Comparison of ENCODE assay signal across 8 mouse cellular contexts in genomic region chr1:171263185-171263611, GRCm38 (mm10). TPM values are rescaled to one million over a fixed set of nuclear protein-coding genes. Genes with fewer than 3 reads are reported as not detected.
DNase-seq lines count a peak whose midpoint lies in the region; ATAC-seq and TF ChIP-seq lines count a peak whose summit lies in the region.

No protein-coding gene starts in this region.

- DNase-seq in gastrocnemius, adult 2 months: peak; percentile 27
- DNase-seq in gastrocnemius, postnatal 25 days: no peak
- peak; percentile 59 for DNase-seq in embryo, embryonic 11 days
- DNase-seq in heart, postnatal 4 days: peak; percentile 73
- peak; percentile 89 for DNase-seq in limb, embryonic 14.5 days (ENCODE audit: low spot score)
- no peak for DNase-seq in B cell, adult 2 months

- peaks cover 17% of the 10 kb centered on the region for H3K4me1 ChIP-seq in limb, embryonic 14.5 days (ENCODE audit: control insufficient read depth, insufficient read depth, low read length)
- peaks cover 17% of the 10 kb centered on the region for H3K4me1 ChIP-seq in neural tube, embryonic 15.5 days

- intact Hi-C loops in gastrocnemius, adult 2 months (cut with DNase I): loop anchor here (5.0 kb wide), 1 partner anchor 101 kb away; no protein-coding TSS in a partner anchor

- WGBS in limb, embryonic 14.5 days: 0% methylated on average over 2 of the region's 2 CpGs
- WGBS in neural tube, embryonic 15.5 days: 0% methylated on average over 2 of the region's 2 CpGs

- H3K27ac ChIP-seq in gastrocnemius, adult 2 months: peak overlapping the region; percentile 84
- H3K27ac ChIP-seq in limb, embryonic 14.5 days (replicated peaks; ENCODE audit: low read depth, low read length): peak overlapping the region; percentile 52
- H3K27ac ChIP-seq in neural tube, embryonic 15.5 days (replicated peaks): peak overlapping the region; percentile 85

- TF ChIP-seq CTCF in gastrocnemius, adult 2 months (IDR thresholded peaks at IDR 0.05): no peak

- H3K9ac ChIP-seq in limb, embryonic 14.5 days (ENCODE audit: low read depth, low read length, severe bottlenecking): peak overlapping the region; percentile 41; the same call in 1 of the 2 replicates
- H3K9ac ChIP-seq in neural tube, embryonic 15.5 days (replicated peaks): no peak overlapping the region

- no peaks in the 10 kb centered on the region for H3K27me3 ChIP-seq in limb, embryonic 14.5 days (ENCODE audit: control insufficient read depth, insufficient read depth, low read length)
- 0 out of 2 replicates have a peak, but pooled peaks cover 2% of the 10 kb centered on the region for H3K27me3 ChIP-seq in neural tube, embryonic 15.5 days (replicated peaks)

- no peaks in the 10 kb centered on the region for H3K9me3 ChIP-seq in limb, embryonic 14.5 days (ENCODE audit: control insufficient read depth, low read length)
- H3K9me3 ChIP-seq in neural tube, embryonic 15.5 days (replicated peaks): no peaks in the 10 kb centered on the region

- ATAC-seq in limb, embryonic 14.5 days (ENCODE audit: low FRiP score, low read depth): peak; percentile 92
- ATAC-seq in neural tube, embryonic 15.5 days (ENCODE audit: low FRiP score): peak; percentile 94
- no peak for ATAC-seq in granulocyte monocyte progenitor cell, adult 5-6 weeks (replicated peaks; ENCODE audit: poor library complexity, severe bottlenecking)

- no peak for TF ChIP-seq POLR2A in limb, embryonic 14.5 days (IDR thresholded peaks at IDR 0.05; ENCODE audit: borderline replicate concordance, extremely low read depth, insufficient read depth, insufficient read length)

- peak overlapping the region; percentile 49 for H3K4me2 ChIP-seq in limb, embryonic 14.5 days (replicated peaks; ENCODE audit: low read depth, low read length, severe bottlenecking)
- H3K4me2 ChIP-seq in neural tube, embryonic 15.5 days: peak overlapping the region; percentile 61

- H3K4me3 ChIP-seq in gastrocnemius, adult 2 months: peak overlapping the region; percentile 57; the same call in 1 of the 2 replicates
- H3K4me3 ChIP-seq in limb, embryonic 14.5 days (replicated peaks; ENCODE audit: low read length): no peak overlapping the region; the same call in 1 of the 2 replicates
- peak overlapping the region; percentile 32 for H3K4me3 ChIP-seq in neural tube, embryonic 15.5 days (replicated peaks)

- peaks cover 15% of the 10 kb centered on the region for H3K36me3 ChIP-seq in limb, embryonic 14.5 days (ENCODE audit: control insufficient read depth, insufficient read depth, low read length)
- H3K36me3 ChIP-seq in neural tube, embryonic 15.5 days: no peaks in the 10 kb centered on the region

RNA-seq across cellular contexts. Expression of gene B4galt3, which starts 6.9 kb away (rescaled TPM):
- total RNA-seq in gastrocnemius, adult 2 months (2021): 10 to 100 TPM; 12.1 to 12.5 TPM
- total RNA-seq in gastrocnemius, postnatal 25 days (2021): 1 to 10 TPM; 8.6 to 9.8 TPM
- 10 to 100 TPM; 26.7 to 29.9 TPM for total RNA-seq in heart, postnatal 4 days (2021)
- polyA plus RNA-seq in limb, embryonic 14.5 days (2012; rRNA removed): 87.2 and 111 TPM in 2 replicates
- 68.7 and 72.5 TPM in 2 replicates for polyA plus RNA-seq in limb, embryonic 14.5 days (2014; fragmentation: Nextera tagmentation; extraction: Ambion mirVana)
- polyA plus RNA-seq in neural tube, embryonic 15.5 days (2015; fragmentation: Nextera tagmentation; extraction: Ambion mirVana): 90.6 and 97.6 TPM in 2 replicates
- total RNA-seq in granulocyte monocyte progenitor cell, adult 5-6 weeks (2014; fragmentation: Nextera tagmentation): 24.7 and 25.6 TPM in 2 replicates
- 14.7 and 19.0 TPM in 2 replicates for total RNA-seq in granulocyte monocyte progenitor cell, adult 5-6 weeks (2017)

RNA-seq across cellular contexts. Expression of gene Ndufs2, which starts 12.0 kb away (rescaled TPM):
- 1,000 to 10,000 TPM; 1,014 to 1,063 TPM for total RNA-seq in gastrocnemius, adult 2 months (2021)
- total RNA-seq in gastrocnemius, postnatal 25 days (2021): 1,000 to 10,000 TPM in 1 of 2 experiments, 100 to 1,000 TPM in 1; 872 to 1,009 TPM
- 100 to 1,000 TPM; 862 to 916 TPM for total RNA-seq in heart, postnatal 4 days (2021)
- 148 and 151 TPM in 2 replicates for polyA plus RNA-seq in limb, embryonic 14.5 days (2012; rRNA removed)
- 216 and 234 TPM in 2 replicates for polyA plus RNA-seq in limb, embryonic 14.5 days (2014; fragmentation: Nextera tagmentation; extraction: Ambion mirVana)
- 237 and 260 TPM in 2 replicates for polyA plus RNA-seq in neural tube, embryonic 15.5 days (2015; fragmentation: Nextera tagmentation; extraction: Ambion mirVana)
- total RNA-seq in granulocyte monocyte progenitor cell, adult 5-6 weeks (2014; fragmentation: Nextera tagmentation): 270 and 271 TPM in 2 replicates
- total RNA-seq in granulocyte monocyte progenitor cell, adult 5-6 weeks (2017): 358 and 391 TPM in 2 replicates

RNA-seq across cellular contexts. Expression of gene Adamts4, which starts 13.0 kb away (rescaled TPM):
- total RNA-seq in gastrocnemius, adult 2 months (2021): under 1 TPM; 0.15 to 0.73 TPM
- total RNA-seq in gastrocnemius, postnatal 25 days (2021): 1 to 10 TPM in 1 of 2 experiments, under 1 TPM in 1; 0.43 to 1.4 TPM
- total RNA-seq in heart, postnatal 4 days (2021): 1 to 10 TPM; 8.2 to 8.7 TPM
- 8.6 and 11.7 TPM in 2 replicates for polyA plus RNA-seq in limb, embryonic 14.5 days (2012; rRNA removed)
- 10.1 and 10.6 TPM in 2 replicates for polyA plus RNA-seq in limb, embryonic 14.5 days (2014; fragmentation: Nextera tagmentation; extraction: Ambion mirVana)
- 3.3 and 3.6 TPM in 2 replicates for polyA plus RNA-seq in neural tube, embryonic 15.5 days (2015; fragmentation: Nextera tagmentation; extraction: Ambion mirVana)
- total RNA-seq in granulocyte monocyte progenitor cell, adult 5-6 weeks (2014; fragmentation: Nextera tagmentation): not detected in 2 replicates
- total RNA-seq in granulocyte monocyte progenitor cell, adult 5-6 weeks (2017): not detected in 2 replicates

RNA-seq across cellular contexts. Expression of gene Ppox, which starts 17.8 kb away (rescaled TPM):
- 1 to 10 TPM; 7.9 to 8.6 TPM for total RNA-seq in gastrocnemius, adult 2 months (2021)
- 10 to 100 TPM in 1 of 2 experiments, 1 to 10 TPM in 1; 9.4 to 11.6 TPM for total RNA-seq in gastrocnemius, postnatal 25 days (2021)
- total RNA-seq in heart, postnatal 4 days (2021): 10 to 100 TPM; 22.3 to 23.4 TPM
- 133 and 152 TPM in 2 replicates for polyA plus RNA-seq in limb, embryonic 14.5 days (2012; rRNA removed)
- 55.7 and 67.2 TPM in 2 replicates for polyA plus RNA-seq in limb, embryonic 14.5 days (2014; fragmentation: Nextera tagmentation; extraction: Ambion mirVana)
- 42.7 and 48.0 TPM in 2 replicates for polyA plus RNA-seq in neural tube, embryonic 15.5 days (2015; fragmentation: Nextera tagmentation; extraction: Ambion mirVana)
- total RNA-seq in granulocyte monocyte progenitor cell, adult 5-6 weeks (2014; fragmentation: Nextera tagmentation): 22.5 and 37.6 TPM in 2 replicates
- 16.8 and 25.3 TPM in 2 replicates for total RNA-seq in granulocyte monocyte progenitor cell, adult 5-6 weeks (2017)

RNA-seq across cellular contexts. Expression of gene Usp21, which starts 24.6 kb away (rescaled TPM):
- total RNA-seq in gastrocnemius, adult 2 months (2021): 10 to 100 TPM; 15.8 to 18.7 TPM
- 10 to 100 TPM; 14.2 to 15.7 TPM for total RNA-seq in gastrocnemius, postnatal 25 days (2021)
- total RNA-seq in heart, postnatal 4 days (2021): 10 to 100 TPM; 23.2 to 23.7 TPM
- 104 and 128 TPM in 2 replicates for polyA plus RNA-seq in limb, embryonic 14.5 days (2012; rRNA removed)
- polyA plus RNA-seq in limb, embryonic 14.5 days (2014; fragmentation: Nextera tagmentation; extraction: Ambion mirVana): 81.2 and 96.0 TPM in 2 replicates
- 87.4 and 91.6 TPM in 2 replicates for polyA plus RNA-seq in neural tube, embryonic 15.5 days (2015; fragmentation: Nextera tagmentation; extraction: Ambion mirVana)
- total RNA-seq in granulocyte monocyte progenitor cell, adult 5-6 weeks (2014; fragmentation: Nextera tagmentation): 34.7 and 37.6 TPM in 2 replicates
- 20.0 and 22.8 TPM in 2 replicates for total RNA-seq in granulocyte monocyte progenitor cell, adult 5-6 weeks (2017)

Comparison
In these comparisons a context has a peak if more than half of its experiments do, and no peak if none do; other contexts are left out.
1. DNase-seq: peak in gastrocnemius, adult 2 months (single experiment), embryo, embryonic 11 days (single experiment), heart, postnatal 4 days (single experiment) and limb, embryonic 14.5 days (single experiment); none in gastrocnemius, postnatal 25 days (single experiment) and B cell, adult 2 months (0 of 2).
2. Peak in every context shown above with its lines, with median percentiles within 50 percentile points of each other: H3K27ac ChIP-seq.